Mouse (Mus musculus) thymus, postnatal 14 days (tissue): ENCODE data around the gene Bod1l.

Experiments
- DNase-seq: peaks from one replicate; pipeline ENCODE4 v3.0.0; 2021

Bod1l gene

DNA sequence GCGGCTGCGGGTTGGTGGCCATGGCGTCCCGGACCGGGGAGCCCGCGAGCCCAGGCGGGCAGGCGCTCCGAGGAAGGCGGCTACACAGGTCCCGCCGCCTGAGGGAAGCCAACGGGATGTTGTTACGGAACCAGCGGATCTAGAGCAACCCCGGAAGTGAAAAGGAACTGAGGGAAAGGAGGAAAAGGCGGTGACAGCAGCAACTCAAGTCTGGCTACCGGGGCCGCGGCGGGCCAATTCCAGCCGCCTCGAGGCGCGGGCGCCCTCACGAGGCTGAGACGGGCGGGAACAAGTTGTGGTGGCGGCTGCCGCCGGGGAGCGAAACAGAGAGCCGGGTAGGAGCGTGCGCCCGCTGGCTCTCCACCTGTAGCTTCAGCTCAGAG is at the start of gene Bod1l:
Gene Bod1l (minus strand): TSS at position 169 of the 383 bp plus-strand sequence.
- peak; percentile 97 for DNase-seq

DNA sequence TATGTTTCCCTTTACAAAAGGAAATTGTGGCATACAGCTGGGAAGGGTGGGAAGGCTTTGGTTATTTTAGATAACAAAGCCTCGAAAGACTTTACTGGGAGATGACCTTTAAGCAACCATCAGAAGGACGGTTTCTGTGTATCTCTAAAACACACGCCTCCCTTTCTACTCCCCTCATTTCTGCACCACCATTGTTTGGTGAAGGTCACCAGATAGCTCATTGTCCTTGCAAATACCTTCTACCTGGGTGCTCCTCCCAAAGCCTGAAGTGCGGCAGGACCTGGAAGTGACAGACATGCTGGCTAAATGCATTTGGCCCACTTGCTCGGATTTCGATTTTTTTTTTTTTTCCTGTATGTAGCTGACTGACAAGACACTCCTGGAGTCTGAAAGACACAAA is 49.2 kb upstream of the Bod1l start:
- DNase-seq = no peak

DNA sequence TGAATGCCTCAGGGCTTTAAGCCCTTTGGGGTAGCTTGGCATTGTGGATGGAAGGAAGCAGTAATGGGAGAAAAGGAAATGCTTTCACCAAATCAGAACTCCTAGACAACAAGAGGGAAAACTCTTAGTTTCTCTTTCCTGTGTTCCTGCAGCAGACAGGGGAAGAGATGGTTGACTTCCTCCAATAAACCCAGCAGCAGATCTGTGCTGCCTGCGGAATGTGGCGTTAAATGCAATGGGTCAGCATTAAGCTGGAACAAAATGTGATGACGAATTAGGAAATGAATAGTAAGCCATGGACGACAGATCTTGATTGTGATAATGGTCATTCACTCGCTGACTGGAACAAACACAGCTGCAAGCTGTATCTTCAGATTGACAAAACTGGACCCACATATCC is 46.8 kb upstream of the Bod1l start:
- no peak for DNase-seq

DNA sequence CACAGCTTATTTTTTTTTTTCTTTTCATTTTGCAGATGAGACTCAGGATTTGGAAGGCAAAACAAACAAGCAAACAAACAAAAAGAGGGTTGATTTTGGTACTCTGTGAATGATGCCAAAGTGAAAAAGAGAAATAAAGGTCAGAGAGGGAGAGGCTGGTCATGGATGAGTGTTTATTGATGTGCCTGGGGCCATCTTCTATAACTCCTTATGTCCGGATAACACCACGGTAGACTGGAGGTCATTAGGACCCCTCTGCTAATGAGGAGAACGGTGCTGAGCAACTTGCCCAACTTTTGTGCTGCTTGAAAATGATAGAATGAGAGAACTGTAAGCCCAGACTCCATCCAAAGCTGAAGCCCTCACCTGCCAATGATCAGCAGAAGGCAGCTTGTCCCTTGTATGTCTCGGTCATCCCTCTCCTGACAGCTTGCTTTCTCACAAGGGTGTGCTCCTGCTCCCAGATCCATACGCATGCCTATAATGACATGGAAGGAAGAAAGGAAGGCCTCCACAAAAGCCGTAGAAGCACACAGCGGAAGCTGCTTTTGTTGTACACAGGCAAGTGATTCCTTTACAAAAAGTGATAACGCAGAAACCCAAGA is 45.2 kb upstream of the Bod1l start:
- DNase-seq = no peak

DNA sequence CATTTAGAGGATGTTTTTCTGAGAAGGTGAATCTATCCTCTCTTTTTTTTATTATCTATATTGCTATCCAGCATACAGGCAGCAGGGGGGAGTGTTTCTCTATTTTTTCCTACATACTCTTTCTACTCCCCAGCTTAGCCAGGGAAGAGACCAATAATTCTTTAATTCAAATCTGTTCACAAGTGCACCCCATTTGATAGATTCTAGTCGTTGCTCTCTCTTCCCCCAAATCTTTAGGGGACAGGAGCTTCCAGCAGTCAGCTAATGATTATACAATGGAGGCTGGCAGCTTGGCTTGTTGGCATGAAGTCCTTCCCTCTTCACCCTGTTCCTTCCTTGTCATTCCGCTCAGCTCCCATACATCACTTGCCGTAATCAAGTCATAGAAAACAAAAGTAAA is 44.7 kb upstream of the Bod1l start:
- no peak for DNase-seq

DNA sequence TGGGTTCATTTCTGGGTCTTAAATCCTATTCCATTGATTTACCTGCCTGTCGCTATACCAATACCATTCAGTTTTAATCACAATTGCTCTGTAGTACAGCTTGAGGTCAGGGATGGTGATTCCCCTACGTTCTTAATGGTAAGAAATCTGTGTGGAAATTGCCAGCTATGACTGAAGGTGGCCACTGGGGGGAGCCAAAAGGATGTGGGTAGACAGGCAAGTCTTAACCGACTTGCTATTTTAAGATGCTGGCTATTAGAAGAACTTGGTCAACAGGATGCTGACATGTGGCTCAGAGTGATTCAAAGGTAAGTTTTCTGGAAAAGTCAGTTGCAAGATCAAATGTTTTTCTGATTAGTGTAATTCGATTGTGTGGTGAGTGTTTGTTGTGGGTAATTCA is 43.6 kb upstream of the Bod1l start:
- peak; percentile 57 for DNase-seq

DNA sequence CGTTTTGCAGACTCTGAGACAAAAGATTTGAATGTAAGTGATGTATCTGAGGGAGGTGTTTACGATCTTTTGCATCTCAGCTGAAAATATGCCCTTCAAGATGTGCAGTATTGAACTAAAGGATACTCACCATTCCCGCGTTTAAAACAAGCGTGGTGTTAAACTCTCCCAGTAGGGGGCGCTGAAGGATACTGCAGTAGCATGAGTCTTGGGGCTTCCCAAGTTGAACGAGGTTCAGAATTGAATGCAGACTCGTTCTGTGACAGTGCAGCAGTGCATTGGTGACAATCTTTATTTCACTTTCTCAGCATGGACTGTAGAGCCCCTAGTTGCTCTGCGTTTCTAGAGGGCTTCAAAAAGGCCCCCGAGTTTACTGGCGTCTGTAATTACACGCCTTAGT is 40.4 kb upstream of the Bod1l start:
- DNase-seq = peak; percentile 62

DNA sequence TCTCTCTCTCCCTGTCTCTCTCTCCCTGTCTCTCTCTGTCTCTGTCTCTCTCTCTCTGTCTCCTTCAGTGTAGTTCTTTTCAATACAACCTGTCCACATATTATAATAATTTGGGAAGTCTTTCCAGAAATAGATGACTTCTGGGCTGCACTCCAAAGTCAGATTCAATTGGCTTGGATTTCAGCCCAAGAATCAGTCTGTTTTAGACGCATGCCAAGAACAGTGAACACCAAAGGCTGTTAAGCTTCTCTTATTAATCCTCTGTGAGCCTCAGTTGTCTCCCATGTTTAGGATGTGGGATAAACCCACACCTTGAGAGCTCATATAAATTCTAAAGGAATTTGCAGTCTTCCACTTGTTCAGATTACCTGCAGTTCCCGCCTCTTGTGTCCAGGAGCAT is 27.0 kb upstream of the Bod1l start:
- DNase-seq = no peak

DNA sequence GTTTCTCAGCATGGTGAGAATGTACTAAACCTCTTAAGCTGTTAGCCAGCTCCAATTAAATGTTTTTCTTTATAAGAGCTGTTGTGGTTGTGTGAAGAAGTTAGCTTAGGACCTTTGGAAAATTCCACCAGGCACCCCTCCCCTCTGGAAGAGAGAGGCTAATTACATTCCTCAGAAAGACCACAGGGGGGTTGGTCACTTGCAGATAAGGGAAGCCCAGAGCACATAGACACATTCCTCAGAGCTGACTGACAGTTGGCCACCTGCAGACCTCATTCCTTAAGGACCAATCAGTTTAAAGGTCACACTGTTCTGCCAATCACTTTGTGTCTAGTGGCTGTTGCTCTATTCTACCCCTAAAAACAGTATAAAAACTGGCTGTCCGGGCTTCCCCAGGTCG is 11.7 kb upstream of the Bod1l start:
- DNase-seq = no peak

DNA sequence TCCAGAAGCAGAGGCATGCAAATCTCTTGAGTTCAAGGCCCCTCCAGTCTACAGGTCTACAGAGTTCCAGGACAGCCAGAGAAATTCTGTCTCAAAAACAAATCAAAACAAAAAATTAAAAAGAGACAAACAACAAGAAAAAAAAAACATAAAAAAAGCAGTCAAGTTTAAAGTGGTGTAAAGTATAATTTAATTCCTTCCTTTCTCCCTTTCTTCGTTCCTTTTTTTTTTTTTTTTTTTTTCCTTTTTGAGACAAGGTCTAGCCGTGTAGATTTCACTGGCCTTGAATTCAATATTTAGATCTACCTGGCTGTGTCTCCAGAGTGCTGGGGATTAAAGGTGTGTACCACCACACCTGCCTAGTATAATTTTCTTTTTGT is 1.4 kb upstream of the Bod1l start:
- DNase-seq = no peak

DNA sequence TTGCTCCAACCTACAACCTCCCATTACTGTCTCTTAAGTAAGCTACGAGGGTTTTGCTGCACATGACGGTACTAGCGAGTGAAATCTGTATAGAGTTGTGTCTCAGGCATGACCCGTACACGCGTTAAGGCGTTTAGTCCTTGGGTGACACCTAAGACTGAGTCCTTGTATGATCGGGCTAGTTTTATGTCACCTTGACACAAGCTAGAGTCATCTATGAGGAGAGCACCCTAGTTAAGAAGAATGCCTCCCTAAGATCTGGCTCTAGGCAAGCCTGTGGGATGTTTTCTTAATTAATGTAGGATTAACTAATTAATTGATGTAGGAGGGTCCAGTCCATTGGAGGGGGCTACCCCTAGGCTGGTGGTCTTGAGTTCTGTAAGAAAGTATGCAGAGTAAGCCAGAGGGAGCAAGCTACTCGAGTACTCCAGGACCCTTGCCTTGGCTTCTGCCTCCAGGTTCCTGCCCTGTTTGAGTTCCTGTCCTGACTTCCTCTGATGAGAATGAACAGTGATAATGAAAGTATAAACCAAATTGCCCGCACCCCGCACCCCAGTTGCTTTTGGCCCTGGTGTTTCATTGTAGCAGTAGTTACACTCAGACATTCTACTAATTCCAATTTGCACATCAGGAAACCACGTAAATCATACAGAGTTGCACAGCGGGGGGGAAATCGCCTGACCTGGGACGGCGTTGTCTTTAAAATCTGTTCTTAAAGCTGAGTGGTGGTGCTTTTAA is 874 bp upstream of the Bod1l start:
- peak; percentile 39 for DNase-seq

DNA sequence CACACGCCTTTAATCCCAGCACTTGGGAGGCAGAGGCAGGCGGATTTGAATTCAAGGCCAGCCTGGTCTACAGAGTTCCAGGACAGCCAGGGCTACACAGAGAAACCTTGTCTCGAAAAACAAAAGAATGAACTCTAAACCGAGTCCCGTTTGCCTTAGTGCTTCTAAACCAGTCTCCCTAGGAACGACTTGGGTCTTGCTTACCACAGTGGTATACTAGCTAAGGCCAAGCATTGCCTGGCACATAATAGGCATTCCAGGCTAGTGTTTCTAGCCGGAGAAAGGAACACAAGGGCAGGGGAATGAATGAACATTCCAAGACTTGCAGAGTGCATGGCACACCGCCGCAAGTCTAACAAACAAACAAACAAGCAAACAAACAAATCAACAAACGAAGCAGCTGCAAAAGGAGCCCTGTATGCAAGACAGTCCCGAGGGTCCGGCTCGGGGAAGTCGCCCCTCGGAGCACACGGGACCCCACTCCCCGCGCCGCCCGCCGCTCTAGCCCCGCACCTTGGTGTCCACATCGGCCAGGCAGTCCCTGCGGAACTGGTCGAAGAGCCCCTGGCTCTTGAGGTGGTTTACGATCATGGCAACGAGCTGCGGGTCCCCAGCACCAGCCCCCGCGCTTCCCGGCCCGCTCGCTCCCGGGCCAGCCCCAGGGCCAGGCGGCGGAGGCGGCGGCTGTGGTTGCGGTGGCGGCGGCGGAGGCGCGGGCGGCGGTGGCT is 532 bp downstream of the Bod1l start:
- DNase-seq = no peak

DNA sequence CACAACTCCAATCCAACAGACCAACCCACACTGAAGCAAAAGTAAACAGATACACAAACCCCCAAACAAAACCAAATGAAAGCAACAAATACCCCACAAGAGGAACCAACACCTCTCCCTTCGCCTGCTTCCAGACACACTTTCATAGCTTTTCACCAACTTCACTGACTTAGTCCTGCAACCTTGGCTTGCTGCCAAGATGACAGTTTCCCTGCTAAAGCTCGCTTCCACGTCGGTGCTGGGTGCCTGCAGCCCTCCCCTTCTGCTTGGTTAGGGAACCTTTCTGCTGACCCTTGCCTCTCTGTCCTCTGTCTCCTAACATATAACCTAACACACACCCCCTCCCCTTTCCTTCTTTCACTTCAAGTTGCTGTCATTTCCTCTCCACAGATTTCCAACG is 1.4 kb downstream of the Bod1l start:
- peak; percentile 25 for DNase-seq

DNA sequence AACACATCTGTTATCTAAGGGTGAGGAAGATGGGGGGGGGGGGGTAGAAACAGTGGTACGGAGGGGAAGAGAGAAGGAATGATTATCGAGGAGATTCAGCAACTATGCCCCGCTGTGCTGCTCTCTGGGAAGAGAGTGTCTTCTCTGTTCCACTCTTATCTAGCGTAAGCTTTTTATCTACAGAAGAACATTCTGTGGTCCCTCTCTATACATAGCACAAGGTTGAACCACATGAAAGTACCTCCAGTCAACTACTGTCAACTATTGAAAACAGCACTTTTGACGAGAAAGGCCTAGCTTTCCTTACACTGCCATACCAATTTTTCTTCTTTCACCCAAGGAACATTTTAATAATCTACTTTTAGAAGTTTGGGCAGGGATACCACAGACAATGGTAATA is 2.4 kb downstream of the Bod1l start:
- no peak for DNase-seq

DNA sequence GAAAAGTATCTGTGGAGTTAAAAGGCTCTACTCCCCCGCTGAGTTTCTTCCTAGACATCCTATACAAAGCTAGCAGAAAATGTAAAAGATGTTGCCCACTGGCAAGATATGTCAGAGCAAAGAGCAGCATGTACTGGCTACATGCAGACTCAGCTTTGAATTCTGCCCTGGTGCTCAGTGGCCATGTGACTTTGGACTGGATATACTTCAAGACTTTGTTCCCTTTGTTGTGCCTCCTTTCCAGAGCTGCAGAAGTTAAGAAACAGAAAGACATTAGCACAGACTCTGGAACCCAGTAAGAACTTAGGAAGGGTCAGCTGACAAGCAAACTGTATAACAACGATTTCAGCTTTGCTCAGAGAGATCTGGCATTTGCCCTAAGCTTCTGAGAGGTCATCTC is 14.0 kb downstream of the Bod1l start:
- DNase-seq = no peak

DNA sequence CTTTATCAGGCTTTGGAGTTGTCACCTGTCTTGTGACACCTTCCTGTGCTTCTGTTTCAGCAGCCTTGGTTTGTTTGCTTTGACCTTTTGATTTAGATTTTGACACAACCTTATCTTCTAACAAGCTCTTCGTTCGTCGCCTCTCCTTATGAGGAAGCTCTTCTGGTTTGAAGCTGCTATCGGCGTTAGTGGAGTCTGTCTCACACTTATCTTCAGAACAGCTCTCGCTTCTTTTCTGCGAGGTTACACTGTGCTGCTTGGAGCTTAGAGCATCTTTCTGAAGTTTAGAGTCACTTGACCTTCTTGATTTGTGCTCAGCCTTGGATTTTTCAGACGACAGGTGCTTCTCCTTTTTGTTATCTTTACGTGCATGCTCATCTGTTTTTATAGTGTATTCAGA is 23.0 kb downstream of the Bod1l start:
- DNase-seq = no peak

DNA sequence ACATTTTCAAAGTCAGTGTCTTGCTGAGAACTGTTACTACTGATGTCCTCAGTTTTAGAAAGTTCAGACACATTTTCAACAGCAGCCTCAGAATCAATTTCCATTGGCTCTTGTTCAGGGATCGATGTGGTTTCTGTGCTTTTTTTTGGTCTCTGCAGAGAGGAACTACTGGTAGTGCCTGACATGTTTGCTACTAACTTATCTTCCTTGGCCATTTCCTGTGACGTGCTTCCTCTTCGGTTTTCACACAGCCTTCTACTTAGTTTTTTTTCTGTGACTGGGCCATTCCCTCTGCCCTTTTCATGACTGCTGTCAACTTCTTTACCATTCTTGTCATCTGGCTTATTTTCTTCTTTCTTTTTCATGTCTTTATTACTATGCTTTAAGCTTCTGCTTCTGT is 23.6 kb downstream of the Bod1l start:
- no peak for DNase-seq

DNA sequence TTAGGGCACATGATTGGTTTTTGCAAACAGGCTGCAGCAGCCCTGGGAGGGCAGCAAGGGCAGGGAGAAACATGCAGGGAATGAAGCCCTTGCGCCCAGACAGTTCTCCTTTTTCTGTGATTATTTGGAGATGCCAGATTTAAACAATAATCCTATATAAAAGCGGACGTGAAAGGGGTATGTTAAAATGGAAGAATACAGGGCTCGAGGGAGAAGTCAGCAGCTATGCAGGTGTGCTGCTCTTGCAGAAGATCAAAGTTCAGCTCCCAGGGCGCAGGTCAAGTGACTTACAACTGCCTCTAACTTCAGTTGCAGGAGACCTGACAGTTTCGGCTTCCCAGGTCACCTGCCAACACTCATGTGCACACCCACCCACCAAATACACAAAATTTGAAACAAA is 31.6 kb downstream of the Bod1l start:
- DNase-seq = no peak

DNA sequence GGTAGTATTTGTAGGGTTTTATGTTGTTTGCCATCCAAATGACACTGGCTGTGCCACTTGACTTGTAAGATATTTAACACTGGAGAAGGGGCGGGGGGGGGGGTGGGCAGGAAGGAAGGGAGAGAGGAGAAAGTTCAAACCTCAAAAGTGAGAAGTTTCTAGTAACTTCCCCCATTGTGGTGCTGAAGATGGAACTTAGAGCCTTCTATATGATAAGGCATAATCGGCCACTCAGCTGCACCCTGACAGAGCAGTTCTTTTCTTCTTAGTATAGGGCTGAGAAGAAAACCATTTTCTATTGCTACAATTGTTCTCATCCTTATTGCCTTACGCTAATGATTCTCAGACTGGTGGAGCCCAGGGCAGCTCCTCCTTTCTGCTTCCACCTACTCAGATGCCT is 32.8 kb downstream of the Bod1l start:
- no peak for DNase-seq

DNA sequence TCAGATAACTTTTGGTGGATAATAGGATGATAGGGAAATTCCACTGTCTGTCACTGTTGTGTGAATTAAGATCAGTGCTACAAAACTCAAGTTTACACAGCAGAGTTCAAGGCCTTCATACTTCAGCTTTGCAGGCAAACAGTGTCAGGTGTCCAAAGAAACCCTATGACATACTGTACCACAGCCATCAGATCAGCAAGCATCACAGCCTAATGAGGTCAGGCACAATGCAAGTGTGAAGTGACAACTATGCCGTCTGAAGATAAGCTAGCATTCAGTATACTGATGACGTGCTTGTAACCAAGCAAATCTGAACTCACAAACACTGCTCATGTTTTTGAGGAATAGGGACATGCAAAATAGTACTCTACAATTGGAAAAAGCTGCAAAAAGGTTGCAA is 36.7 kb downstream of the Bod1l start:
- no peak for DNase-seq

DNA sequence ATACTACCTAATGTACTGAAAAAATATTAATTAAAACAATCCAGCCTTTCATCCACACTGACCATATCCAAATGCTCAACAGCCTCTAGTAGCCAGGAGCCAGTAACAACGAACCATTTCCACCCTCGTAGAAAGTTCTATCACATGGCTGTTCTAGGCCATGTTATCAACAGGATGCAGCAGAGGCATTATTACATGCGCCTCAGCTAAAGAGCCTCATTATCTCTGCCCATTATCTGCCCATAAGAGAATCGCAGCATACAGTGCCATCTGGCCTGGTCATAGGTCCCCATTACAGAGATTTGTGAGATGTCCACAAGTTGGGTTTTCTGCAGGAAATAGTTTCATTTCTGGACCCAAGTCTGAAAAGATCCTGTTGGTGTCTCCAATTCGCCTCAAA is 37.9 kb downstream of the Bod1l start:
- no peak for DNase-seq

DNA sequence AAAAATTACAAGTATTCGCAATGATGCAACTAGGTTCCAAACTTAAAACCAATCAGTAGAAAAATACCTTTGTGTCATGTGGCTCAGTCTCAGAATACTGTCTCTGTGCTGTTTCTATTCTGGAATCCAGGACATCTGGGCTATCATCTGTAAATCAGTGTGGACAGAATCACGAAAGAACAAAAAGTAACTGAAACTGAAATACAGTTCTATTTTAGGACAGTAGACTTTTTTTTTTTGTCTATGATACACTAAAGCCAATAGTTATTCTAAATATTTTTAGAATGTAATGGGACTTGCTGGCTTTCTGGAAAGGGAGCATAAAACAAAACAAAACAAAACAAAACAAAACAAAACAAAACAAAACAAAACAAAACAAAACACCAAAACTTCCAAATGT is 39.0 kb downstream of the Bod1l start:
- DNase-seq = no peak

DNA sequence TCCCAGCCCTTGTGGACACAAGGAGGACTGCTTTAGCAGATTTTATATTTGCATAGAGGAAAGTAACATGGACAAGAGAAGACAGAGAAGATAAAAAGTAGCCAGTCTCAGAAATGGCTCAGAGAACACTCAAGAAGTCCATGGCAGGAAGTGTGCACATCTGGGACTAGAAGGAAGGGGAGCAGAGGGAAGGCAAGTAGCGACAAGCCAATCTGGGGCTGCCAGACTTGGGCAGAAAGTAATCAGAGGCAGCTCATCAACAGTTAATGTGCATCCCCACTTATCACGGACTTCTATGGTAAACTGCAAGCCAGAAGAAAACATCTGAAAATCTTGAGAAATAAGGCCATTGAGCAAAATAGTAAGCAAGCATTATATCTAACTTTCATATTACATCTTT is 39.5 kb downstream of the Bod1l start:
- DNase-seq = no peak

DNA sequence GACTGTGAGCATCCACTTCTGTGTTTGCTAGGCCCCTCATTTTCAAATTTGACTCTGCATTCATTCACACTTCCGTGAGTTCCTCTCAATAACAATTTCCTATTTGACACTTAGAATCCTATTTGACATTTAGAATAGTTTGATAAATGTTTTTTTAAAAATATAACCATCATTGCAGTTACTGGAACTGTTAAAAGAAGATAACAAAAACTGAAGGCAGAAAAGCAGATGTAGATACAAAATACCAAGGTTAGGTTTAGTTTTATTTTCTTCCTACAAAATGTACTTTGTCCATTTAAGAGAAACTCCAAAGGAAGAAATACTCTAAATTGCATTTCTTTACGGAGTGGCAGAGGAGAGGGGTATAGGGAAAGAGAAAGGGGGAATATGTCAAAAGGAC is 42.5 kb downstream of the Bod1l start:
- no peak for DNase-seq

DNA sequence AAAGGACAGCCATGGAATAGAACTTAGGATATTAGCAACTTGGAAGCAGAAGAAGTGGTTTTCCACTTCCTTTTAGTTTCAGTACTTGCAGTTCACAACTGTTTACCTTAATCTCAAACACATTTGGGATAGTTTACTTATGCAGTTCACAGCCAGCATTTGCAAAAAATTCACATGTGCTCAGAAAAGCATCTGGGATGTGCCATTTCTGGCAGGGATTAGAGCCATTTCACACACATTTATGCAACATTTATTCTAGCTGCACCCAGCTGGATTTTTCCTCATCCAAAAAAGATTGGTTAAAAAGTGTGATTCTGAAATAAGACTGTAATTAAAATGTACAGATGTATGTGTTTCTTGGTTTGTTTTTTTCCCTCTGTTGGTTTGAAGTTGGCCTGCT is 49.7 kb downstream of the Bod1l start:
- DNase-seq = no peak
